Mouse (Mus musculus) bone marrow, adult 2 months (tissue): ENCODE data around the gene Saa1.

Experiments
- CTCF ChIP-seq: fragments of 200-500 bp; IDR thresholded peaks from 2 replicates; pipeline ENCODE4 v1.5.1; 2011; ENCODE audit warnings: low read length, control low read depth; ENCODE audit not compliant: control insufficient read depth, insufficient read depth
- POLR2A ChIP-seq: fragments of 200-500 bp; IDR thresholded peaks from 2 replicates; pipeline ENCODE4 v1.6.1; 2011; ENCODE audit warnings: low read depth, mild to moderate bottlenecking, control low read depth, low read length, borderline replicate concordance; ENCODE audit not compliant: control insufficient read depth

DNA sequence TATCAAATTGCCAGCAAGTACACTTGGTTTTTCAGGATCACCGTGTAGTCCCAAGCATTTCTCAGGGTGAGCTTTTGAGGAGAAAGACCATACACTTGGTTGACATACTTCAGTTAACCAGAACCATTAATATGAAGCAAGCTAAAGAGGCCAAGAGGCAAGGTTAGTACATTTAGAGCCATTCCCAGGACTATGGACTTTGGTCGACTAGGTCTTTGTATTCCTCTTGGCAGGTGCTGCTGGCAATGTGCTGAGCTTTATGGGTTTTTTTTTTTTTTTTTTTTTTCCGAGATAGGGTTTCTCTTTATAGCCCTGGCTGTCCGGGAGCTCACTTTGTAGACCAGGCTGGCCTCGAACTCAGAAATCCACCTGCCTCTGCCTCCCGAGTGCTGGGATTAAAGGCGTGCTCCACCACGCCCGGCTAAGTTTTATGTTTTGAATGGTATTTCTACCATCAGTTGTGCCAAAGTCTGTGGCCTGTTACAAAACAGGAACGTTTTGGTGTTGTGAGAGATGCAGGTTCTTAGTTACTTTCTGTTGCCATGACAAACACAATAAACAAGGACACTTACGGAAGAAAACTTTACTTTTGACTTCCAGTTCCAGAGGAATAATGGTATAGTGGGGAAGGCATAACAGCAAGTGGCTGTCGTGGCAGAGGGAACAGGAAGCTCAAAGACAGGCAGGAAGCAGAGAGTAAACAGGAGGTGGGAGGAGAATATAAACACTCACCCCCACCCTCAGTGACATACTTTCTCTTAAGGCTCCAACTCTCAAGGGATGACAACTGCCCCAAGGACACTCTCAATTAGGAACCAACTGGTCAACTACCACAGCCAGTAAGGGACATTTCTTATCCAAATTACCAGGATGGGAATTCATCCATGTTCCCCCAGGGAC, 4.0 kb downstream of the Saa1 start:
- TF ChIP-seq CTCF = no peak
- no peak for TF ChIP-seq POLR2A
